Mouse (Mus musculus): ENCODE data around the gene Sept11. TPM values are rescaled to one million over a fixed set of nuclear protein-coding genes. Genes with fewer than 3 reads are reported as not detected.

Sept11 gene
- polyA plus RNA-seq, 1 experiment from 2014 or later: 22.9 TPM

DNA sequence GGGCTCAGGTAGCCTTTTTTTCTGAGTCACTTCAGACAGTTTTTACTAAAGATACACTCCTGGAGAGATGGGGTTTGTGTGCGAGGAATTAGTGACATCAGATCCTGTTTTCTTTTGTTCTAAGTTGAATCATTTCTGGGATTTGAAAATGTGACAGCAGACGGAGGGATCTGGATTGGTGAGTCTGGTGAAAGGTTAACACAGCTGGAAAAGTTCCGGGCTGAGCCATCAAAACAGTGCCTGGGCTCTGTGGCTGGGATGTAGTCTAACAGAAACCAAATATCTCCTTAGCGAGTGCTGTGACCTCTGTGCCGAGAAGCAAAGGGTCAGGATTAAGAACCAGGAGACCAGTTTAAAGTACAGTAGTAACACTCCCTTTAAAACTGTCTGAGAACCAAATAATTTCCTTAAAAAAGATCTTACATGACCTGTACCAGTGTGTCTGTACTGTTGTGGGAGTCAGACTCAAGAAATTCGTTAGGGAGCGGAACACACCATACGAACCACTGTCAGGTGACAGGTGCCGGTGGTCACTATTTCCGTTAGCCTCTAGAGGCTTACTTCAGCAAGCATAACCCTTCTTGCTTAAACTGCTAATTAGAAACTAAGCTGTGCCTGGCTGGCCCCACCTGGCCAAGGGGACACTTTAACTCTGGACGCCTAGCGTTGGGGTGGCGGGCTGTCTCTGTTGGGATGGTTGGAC, 4.1 kb downstream of the Sept11 start:
- Histone ChIP-seq H3K9ac (no peak overlapping the region), H3K4me3 (replicated peaks) (no peak overlapping the region), H3K4me1 (replicated peaks) (peaks cover 38% of the 10 kb centered on the region), H3K4me2 (no peak overlapping the region), H3K27ac (replicated peaks) (no peak overlapping the region), H3K9me3 (replicated peaks) (no peaks in the 10 kb centered on the region), H3K27me3 (peaks cover 7% of the 10 kb centered on the region; the same call in 1 of the 2 replicates), H3K36me3 (replicated peaks) (no peaks in the 10 kb centered on the region)
- no peak for ATAC-seq (ENCODE audit: insufficient read depth)
- 72% methylated on average over 13 of the region's 13 CpGs for WGBS (ENCODE audit: insufficient replicate concordance)

- no peak overlapping the region for H3K4me3 ChIP-seq (replicated peaks)
- H3K4me1 ChIP-seq (replicated peaks): peaks cover 29% of the 10 kb centered on the region
- H3K9ac ChIP-seq: no peak overlapping the region
- H3K27me3 ChIP-seq: no peaks in the 10 kb centered on the region
- no peak overlapping the region for H3K27ac ChIP-seq (replicated peaks)
- H3K36me3 ChIP-seq (replicated peaks): no peaks in the 10 kb centered on the region
- WGBS (ENCODE audit: insufficient replicate concordance): 71% methylated on average over 6 of the region's 6 CpGs
- no peak for ATAC-seq (ENCODE audit: insufficient read depth)
- no peak overlapping the region for H3K4me2 ChIP-seq
- H3K9me3 ChIP-seq (replicated peaks): no peaks in the 10 kb centered on the region
These were observed 5.0 kb downstream of the Sept11 start for GRCm38 (mm10) chr5:93098219-93098618.

- no peaks in the 10 kb centered on the region for H3K9me3 ChIP-seq (replicated peaks)
- no peak overlapping the region for H3K9ac ChIP-seq
- no peak overlapping the region for H3K4me3 ChIP-seq (replicated peaks)
- peaks cover 23% of the 10 kb centered on the region for H3K4me1 ChIP-seq (replicated peaks)
- ATAC-seq (ENCODE audit: insufficient read depth): no peak
- no peak overlapping the region for H3K27ac ChIP-seq (replicated peaks)
- 77% methylated on average over 14 of the region's 14 CpGs for WGBS (ENCODE audit: insufficient replicate concordance)
- H3K36me3 ChIP-seq (replicated peaks): no peaks in the 10 kb centered on the region
- no peaks in the 10 kb centered on the region for H3K27me3 ChIP-seq
- H3K4me2 ChIP-seq: no peak overlapping the region
These were observed 5.6 kb downstream of the Sept11 start for GRCm38 (mm10) chr5:93098811-93099210.

DNA sequence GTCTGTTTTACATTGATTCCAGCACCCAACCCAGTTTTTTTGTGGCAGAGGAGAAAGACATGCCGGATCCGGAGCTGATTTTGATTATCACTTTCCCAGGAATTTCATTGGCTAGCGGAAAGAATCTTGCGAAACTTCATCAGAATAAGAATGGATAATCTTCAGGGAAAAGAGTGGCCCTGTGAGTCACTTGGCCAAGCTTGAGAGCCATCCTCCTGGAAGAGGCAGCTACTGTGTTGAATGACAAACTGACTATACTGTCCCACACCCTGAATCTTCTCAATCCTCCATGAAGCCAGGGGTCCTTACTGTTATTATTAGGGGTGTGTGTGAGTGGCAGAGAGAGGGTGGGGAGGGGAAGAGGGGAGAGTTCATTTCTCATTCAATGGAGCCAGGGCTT, 7.7 kb downstream of the Sept11 start:
- Histone ChIP-seq H3K27ac (replicated peaks) (no peak overlapping the region), H3K9me3 (replicated peaks) (no peaks in the 10 kb centered on the region), H3K4me1 (replicated peaks) (peaks cover 14% of the 10 kb centered on the region; the same call in 1 of the 2 replicates), H3K4me2 (no peak overlapping the region), H3K27me3 (no peaks in the 10 kb centered on the region), H3K36me3 (replicated peaks) (no peaks in the 10 kb centered on the region), H3K4me3 (replicated peaks) (no peak overlapping the region), H3K9ac (no peak overlapping the region)
- ATAC-seq (ENCODE audit: insufficient read depth): no peak
- WGBS (ENCODE audit: insufficient replicate concordance): 76% methylated on average over 4 of the region's 4 CpGs

DNA sequence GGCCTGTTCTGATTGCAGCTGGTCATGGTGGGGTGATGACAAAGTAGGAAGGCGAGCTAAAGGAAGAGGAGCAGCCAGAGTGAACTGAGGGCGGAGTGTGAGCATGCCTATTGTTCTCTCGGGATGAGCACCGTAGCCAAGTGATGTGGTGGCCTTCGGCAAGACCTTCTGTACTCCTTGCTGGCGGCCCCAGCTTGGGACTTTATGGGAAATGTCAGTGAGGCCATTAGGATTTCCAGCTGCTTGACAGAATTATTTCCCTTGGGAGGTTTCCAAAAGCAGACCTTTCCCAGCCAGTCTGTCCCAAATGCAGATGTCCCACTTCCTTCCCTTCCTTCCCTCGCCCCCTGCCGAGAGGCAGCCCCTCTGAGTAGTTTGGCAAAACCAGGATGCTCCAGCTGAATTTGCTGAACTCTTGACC, 8.1 kb downstream of the Sept11 start:
- Histone ChIP-seq H3K27ac (replicated peaks) (no peak overlapping the region), H3K4me3 (replicated peaks) (no peak overlapping the region), H3K9me3 (replicated peaks) (no peaks in the 10 kb centered on the region), H3K9ac (no peak overlapping the region), H3K36me3 (replicated peaks) (no peaks in the 10 kb centered on the region), H3K4me2 (no peak overlapping the region), H3K27me3 (no peaks in the 10 kb centered on the region), H3K4me1 (replicated peaks) (peaks cover 14% of the 10 kb centered on the region; the same call in 1 of the 2 replicates)
- 71% methylated on average over 8 of the region's 8 CpGs for WGBS (ENCODE audit: insufficient replicate concordance)
- ATAC-seq (ENCODE audit: insufficient read depth): no peak

DNA sequence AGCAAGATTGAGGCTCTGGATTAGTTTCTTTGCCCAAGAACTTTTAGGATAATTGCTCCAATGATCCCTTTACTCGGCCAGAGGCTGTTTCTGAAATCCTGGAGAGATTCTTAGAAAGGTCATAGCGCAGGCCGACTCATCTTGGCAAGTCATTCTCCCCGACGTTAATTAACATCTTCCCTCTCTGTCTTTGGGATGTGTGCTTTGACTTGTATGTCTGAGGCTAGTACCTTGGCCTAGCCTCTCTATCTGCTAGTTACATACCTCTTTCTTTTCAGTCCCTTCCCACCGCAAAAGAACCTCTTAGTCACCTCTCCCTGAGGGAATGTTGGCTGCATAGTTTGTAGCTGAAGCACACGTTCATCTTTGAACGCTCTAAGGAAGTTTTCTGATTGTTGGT, 10.4 kb downstream of the Sept11 start:
- H3K9me3 ChIP-seq (replicated peaks): no peaks in the 10 kb centered on the region
- WGBS (ENCODE audit: insufficient replicate concordance): 76% methylated on average over 8 of the region's 8 CpGs
- no peak overlapping the region for H3K9ac ChIP-seq
- H3K36me3 ChIP-seq (replicated peaks): no peaks in the 10 kb centered on the region
- no peaks in the 10 kb centered on the region for H3K27me3 ChIP-seq
- H3K27ac ChIP-seq (replicated peaks): no peak overlapping the region
- H3K4me2 ChIP-seq: no peak overlapping the region
- no peak overlapping the region for H3K4me3 ChIP-seq (replicated peaks)
- ATAC-seq (ENCODE audit: insufficient read depth): no peak
- 0 out of 2 replicates have a peak, but pooled peaks cover 7% of the 10 kb centered on the region for H3K4me1 ChIP-seq (replicated peaks)

GRCm38 (mm10) chr5:93104987-93105823, 12.0 kb downstream of the Sept11 start:
- Histone ChIP-seq H3K4me1 (replicated peaks) (0 out of 2 replicates have a peak, but pooled peaks cover 7% of the 10 kb centered on the region), H3K27me3 (no peaks in the 10 kb centered on the region), H3K4me2 (no peak overlapping the region), H3K27ac (replicated peaks) (no peak overlapping the region), H3K9me3 (replicated peaks) (no peaks in the 10 kb centered on the region), H3K36me3 (replicated peaks) (no peaks in the 10 kb centered on the region), H3K9ac (no peak overlapping the region), H3K4me3 (replicated peaks) (no peak overlapping the region)
- no peak for ATAC-seq (ENCODE audit: insufficient read depth)
- WGBS (ENCODE audit: insufficient replicate concordance): 58% methylated on average over 4 of the region's 5 CpGs

DNA sequence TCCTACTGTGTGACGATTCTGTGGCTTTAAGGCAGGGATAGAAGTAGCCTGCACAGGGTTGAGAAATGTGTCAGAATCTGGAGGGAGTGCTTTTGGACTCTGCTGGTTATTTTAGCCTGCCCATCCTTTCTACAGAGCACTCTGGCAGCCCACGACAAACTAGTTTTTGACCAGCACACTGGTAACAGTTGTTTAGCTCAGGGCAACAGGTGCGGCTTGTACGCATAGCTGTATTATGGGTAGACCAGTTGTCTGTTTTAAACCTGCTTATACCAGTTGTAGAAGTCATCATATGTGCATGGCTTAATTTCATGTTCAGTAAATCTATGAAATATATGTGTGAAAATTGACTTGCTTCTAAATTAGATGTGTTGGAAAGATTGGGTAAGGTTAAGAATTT, 12.8 kb downstream of the Sept11 start:
- WGBS (ENCODE audit: insufficient replicate concordance): 72% methylated on average over 4 of the region's 4 CpGs
- Histone ChIP-seq H3K27me3 (no peaks in the 10 kb centered on the region), H3K9me3 (replicated peaks) (no peaks in the 10 kb centered on the region), H3K4me1 (replicated peaks) (0 out of 2 replicates have a peak, but pooled peaks cover 6% of the 10 kb centered on the region), H3K27ac (replicated peaks) (no peak overlapping the region), H3K36me3 (replicated peaks) (no peaks in the 10 kb centered on the region), H3K4me2 (no peak overlapping the region), H3K4me3 (replicated peaks) (no peak overlapping the region), H3K9ac (no peak overlapping the region)
- ATAC-seq (ENCODE audit: insufficient read depth): no peak

- no peaks in the 10 kb centered on the region for H3K9me3 ChIP-seq (replicated peaks)
- H3K36me3 ChIP-seq (replicated peaks): no peaks in the 10 kb centered on the region
- no peaks in the 10 kb centered on the region for H3K4me1 ChIP-seq (replicated peaks)
- H3K4me3 ChIP-seq (replicated peaks): no peak overlapping the region
- no peak overlapping the region for H3K4me2 ChIP-seq
- WGBS (ENCODE audit: insufficient replicate concordance): 70% methylated on average over 4 of the region's 4 CpGs
- ATAC-seq (ENCODE audit: insufficient read depth): no peak
- no peak overlapping the region for H3K9ac ChIP-seq
- no peak overlapping the region for H3K27ac ChIP-seq (replicated peaks)
- H3K27me3 ChIP-seq: no peaks in the 10 kb centered on the region
These were observed 15.5 kb downstream of the Sept11 start for GRCm38 (mm10) chr5:93108703-93109102.

- Histone ChIP-seq H3K27me3 (no peaks in the 10 kb centered on the region), H3K27ac (replicated peaks) (no peak overlapping the region)
These were observed 16.3 kb downstream of the Sept11 start for GRCm38 (mm10) chr5:93109555-93109954.

DNA sequence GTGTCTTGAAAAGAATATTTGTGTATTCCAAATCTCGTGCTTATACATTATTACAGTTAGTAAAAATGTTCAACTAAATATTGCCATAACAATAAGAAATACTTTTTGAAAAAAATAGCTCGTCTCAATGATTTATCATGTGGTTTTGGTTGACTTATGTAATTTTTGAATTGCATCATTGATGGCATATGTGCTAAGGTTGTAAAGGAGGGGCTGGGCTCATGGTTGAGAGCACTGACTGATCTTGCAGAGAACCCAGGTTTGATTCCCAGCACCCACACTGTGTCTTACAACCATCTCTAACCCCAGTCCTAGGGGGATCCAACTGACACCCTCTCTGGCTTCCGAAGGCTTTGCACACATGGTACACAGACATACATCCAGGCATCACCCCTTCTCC, 19.1 kb downstream of the Sept11 start:
- no peaks in the 10 kb centered on the region for H3K9me3 ChIP-seq (replicated peaks)
- H3K36me3 ChIP-seq (replicated peaks): no peaks in the 10 kb centered on the region
- H3K4me2 ChIP-seq: no peak overlapping the region
- no peak overlapping the region for H3K27ac ChIP-seq (replicated peaks)
- H3K27me3 ChIP-seq: no peaks in the 10 kb centered on the region
- ATAC-seq (ENCODE audit: insufficient read depth): no peak
- WGBS (ENCODE audit: insufficient replicate concordance): 69% methylated on average over 3 of the region's 3 CpGs
- no peak overlapping the region for H3K4me3 ChIP-seq (replicated peaks)
- H3K9ac ChIP-seq: no peak overlapping the region
- no peaks in the 10 kb centered on the region for H3K4me1 ChIP-seq (replicated peaks)

More at GRCm38 (mm10) chr5:93109555-93109954, 16.3 kb downstream of the Sept11 start:
- Histone ChIP-seq H3K36me3 (replicated peaks) (no peaks in the 10 kb centered on the region), H3K9ac (no peak overlapping the region), H3K9me3 (replicated peaks) (no peaks in the 10 kb centered on the region), H3K4me1 (replicated peaks) (no peaks in the 10 kb centered on the region), H3K4me3 (replicated peaks) (no peak overlapping the region), H3K4me2 (no peak overlapping the region)
- WGBS (ENCODE audit: insufficient replicate concordance): 25% methylated on average over 2 of the region's 2 CpGs
- no peak for ATAC-seq (ENCODE audit: insufficient read depth)

All from liver, embryonic 15.5 days (tissue).